Mouse (Mus musculus): ENCODE results near the gene Mrvi1. TPM values are rescaled to one million over a fixed set of nuclear protein-coding genes. Genes with fewer than 3 reads are reported as not detected.
A peak's percentile ranks its signal among the peaks of the same experiment; 100 is the strongest.

Mrvi1 gene
- polyA plus RNA-seq, 1 experiment from 2014 or later: 3.2 TPM

- no peaks in the 10 kb centered on the region for H3K36me3 ChIP-seq (ENCODE audit: control insufficient read depth, insufficient read depth)
- H3K9ac ChIP-seq (ENCODE audit: low read length): no peak overlapping the region
- H3K27ac ChIP-seq (ENCODE audit: low read length): no peak overlapping the region
- H3K4me1 ChIP-seq (ENCODE audit: control insufficient read depth, insufficient read depth, low read length): peaks cover 10% of the 10 kb centered on the region
- WGBS: 59% methylated on average over 13 of the region's 13 CpGs
- no peaks in the 10 kb centered on the region for H3K9me3 ChIP-seq (replicated peaks; ENCODE audit: control insufficient read depth, low read length)
- H3K27me3 ChIP-seq (ENCODE audit: control insufficient read depth, insufficient read depth, low read length): no peaks in the 10 kb centered on the region
- no peak overlapping the region for H3K4me2 ChIP-seq (ENCODE audit: low read depth, low read length)
- ATAC-seq (replicated peaks; ENCODE audit: extremely low read depth, insufficient read depth, low FRiP score): no peak; the same call in 1 of the 2 replicates
- H3K4me3 ChIP-seq (ENCODE audit: low read length): no peak overlapping the region
These were observed 32.3 kb downstream of the Mrvi1 start for GRCm38 (mm10) chr7:110949785-110950620.

DNA sequence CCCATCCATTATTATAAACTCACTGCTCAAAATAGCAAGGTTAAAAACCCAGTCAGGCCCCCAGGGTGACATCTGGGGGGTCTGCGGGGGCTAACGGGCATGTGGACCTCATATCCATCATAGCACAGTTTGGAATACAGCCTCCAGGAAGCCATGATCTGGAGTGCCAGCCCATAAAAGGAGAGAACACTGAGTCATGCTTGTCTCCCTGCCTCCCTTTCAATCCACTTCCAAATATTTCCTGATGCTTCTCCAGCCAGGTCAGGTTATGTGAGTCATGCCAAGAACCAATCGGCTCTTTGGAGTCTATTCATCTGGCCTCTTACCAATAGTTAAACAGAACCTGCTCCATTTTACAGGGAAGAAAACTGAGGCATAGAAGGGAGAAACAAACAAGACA lies 33.7 kb downstream of the Mrvi1 start:
- no peak for ATAC-seq (replicated peaks; ENCODE audit: extremely low read depth, insufficient read depth, low FRiP score)
- Histone ChIP-seq H3K9ac (ENCODE audit: low read length) (no peak overlapping the region), H3K4me3 (ENCODE audit: low read length) (no peak overlapping the region), H3K36me3 (ENCODE audit: control insufficient read depth, insufficient read depth) (no peaks in the 10 kb centered on the region), H3K9me3 (replicated peaks; ENCODE audit: control insufficient read depth, low read length) (no peaks in the 10 kb centered on the region), H3K27ac (ENCODE audit: low read length) (no peak overlapping the region), H3K4me2 (ENCODE audit: low read depth, low read length) (no peak overlapping the region), H3K27me3 (ENCODE audit: control insufficient read depth, insufficient read depth, low read length) (no peaks in the 10 kb centered on the region), H3K4me1 (ENCODE audit: control insufficient read depth, insufficient read depth, low read length) (peaks cover 10% of the 10 kb centered on the region)
- WGBS: 76% methylated on average over 3 of the region's 3 CpGs

- 85% methylated on average over 6 of the region's 6 CpGs for WGBS
- Histone ChIP-seq H3K4me2 (ENCODE audit: low read depth, low read length) (no peak overlapping the region), H3K27me3 (ENCODE audit: control insufficient read depth, insufficient read depth, low read length) (no peaks in the 10 kb centered on the region), H3K9ac (ENCODE audit: low read length) (no peak overlapping the region), H3K4me3 (ENCODE audit: low read length) (no peak overlapping the region), H3K27ac (ENCODE audit: low read length) (no peak overlapping the region), H3K4me1 (ENCODE audit: control insufficient read depth, insufficient read depth, low read length) (peaks cover 10% of the 10 kb centered on the region), H3K9me3 (replicated peaks; ENCODE audit: control insufficient read depth, low read length) (no peaks in the 10 kb centered on the region), H3K36me3 (ENCODE audit: control insufficient read depth, insufficient read depth) (no peaks in the 10 kb centered on the region)
- ATAC-seq (replicated peaks; ENCODE audit: extremely low read depth, insufficient read depth, low FRiP score): no peak
These were observed 34.6 kb downstream of the Mrvi1 start for GRCm38 (mm10) chr7:110947616-110948015.

DNA sequence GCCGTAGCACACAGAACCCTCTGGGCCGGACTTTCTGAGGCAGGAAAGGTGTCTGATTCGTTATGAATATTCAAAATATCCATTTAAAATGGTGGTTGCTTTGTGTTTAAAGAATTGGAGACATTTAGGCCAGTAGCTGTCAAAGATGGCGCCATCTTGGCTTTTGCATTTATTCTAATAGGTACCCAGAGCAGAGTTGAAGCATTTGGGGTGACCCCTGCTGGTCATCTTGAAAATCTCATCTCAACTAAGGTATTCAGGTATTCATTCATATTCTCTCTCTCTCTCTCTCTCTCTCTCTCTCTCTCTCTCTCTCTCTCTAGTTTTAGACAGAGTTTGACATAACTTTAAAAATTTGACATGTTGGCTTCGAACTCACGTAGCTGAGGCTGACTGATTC lies 35.5 kb downstream of the Mrvi1 start:
- H3K27ac ChIP-seq (ENCODE audit: low read length): no peak overlapping the region
- no peaks in the 10 kb centered on the region for H3K36me3 ChIP-seq (ENCODE audit: control insufficient read depth, insufficient read depth)
- no peaks in the 10 kb centered on the region for H3K9me3 ChIP-seq (replicated peaks; ENCODE audit: control insufficient read depth, low read length)
- 82% methylated on average over 6 of the region's 6 CpGs for WGBS
- H3K4me1 ChIP-seq (ENCODE audit: control insufficient read depth, insufficient read depth, low read length): peaks cover 15% of the 10 kb centered on the region
- no peaks in the 10 kb centered on the region for H3K27me3 ChIP-seq (ENCODE audit: control insufficient read depth, insufficient read depth, low read length)
- H3K4me3 ChIP-seq (ENCODE audit: low read length): no peak overlapping the region
- no peak overlapping the region for H3K4me2 ChIP-seq (ENCODE audit: low read depth, low read length)
- no peak overlapping the region for H3K9ac ChIP-seq (ENCODE audit: low read length)
- no peak for ATAC-seq (replicated peaks; ENCODE audit: extremely low read depth, insufficient read depth, low FRiP score)

- Histone ChIP-seq H3K4me3 (ENCODE audit: low read length) (no peak overlapping the region), H3K4me2 (ENCODE audit: low read depth, low read length) (no peak overlapping the region), H3K9ac (ENCODE audit: low read length) (no peak overlapping the region), H3K36me3 (ENCODE audit: control insufficient read depth, insufficient read depth) (no peaks in the 10 kb centered on the region), H3K9me3 (replicated peaks; ENCODE audit: control insufficient read depth, low read length) (no peaks in the 10 kb centered on the region), H3K27me3 (ENCODE audit: control insufficient read depth, insufficient read depth, low read length) (no peaks in the 10 kb centered on the region), H3K27ac (ENCODE audit: low read length) (no peak overlapping the region), H3K4me1 (ENCODE audit: control insufficient read depth, insufficient read depth, low read length) (peaks cover 12% of the 10 kb centered on the region)
- 87% methylated on average over 5 of the region's 5 CpGs for WGBS
- no peak for ATAC-seq (replicated peaks; ENCODE audit: extremely low read depth, insufficient read depth, low FRiP score)
These were observed 37.9 kb downstream of the Mrvi1 start for GRCm38 (mm10) chr7:110944321-110944720.

DNA sequence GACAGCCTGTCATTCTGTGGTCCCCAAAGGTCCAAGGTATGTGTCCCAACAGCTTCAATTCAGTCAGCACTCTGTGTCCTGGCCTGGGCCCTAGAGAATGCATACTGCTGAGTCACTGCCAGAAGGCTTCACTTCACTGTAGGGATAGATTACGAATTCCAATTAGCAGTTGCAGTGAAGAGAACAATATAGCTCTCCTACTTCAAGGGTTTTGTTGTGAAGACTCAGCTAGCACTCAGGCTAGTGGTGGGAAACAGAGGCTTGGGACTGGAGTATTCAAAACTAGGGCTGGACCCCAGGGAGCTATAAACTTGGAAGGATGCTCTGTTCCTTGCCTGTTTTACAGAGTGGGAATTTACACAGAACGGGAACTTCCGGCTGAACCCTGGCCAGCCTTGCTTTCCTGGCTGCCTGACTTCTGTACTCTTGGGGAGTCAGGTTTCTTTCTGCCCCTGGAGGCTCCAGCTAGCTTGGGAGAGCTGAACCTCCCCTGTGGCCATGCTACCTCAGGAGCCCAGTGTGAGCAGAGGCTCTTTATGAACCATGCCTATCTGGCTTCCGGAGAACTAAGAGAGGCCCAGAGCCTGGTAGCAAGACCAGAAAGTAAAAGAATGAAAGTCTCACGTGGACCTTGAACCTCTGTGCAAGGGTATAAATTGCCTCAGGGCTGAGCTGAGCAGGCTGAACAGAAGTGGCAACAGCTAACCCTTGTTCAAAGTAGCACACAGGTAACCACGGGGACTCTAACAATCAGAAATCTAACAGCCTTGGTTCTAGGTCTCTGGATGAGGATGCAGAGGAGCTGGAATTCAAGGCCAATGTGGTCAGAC lies 40.3 kb downstream of the Mrvi1 start:
- Histone ChIP-seq H3K4me3 (ENCODE audit: low read length) (no peak overlapping the region), H3K4me2 (ENCODE audit: low read depth, low read length) (no peak overlapping the region), H3K27me3 (ENCODE audit: control insufficient read depth, insufficient read depth, low read length) (no peaks in the 10 kb centered on the region), H3K9ac (ENCODE audit: low read length) (no peak overlapping the region), H3K4me1 (ENCODE audit: control insufficient read depth, insufficient read depth, low read length) (peaks cover 12% of the 10 kb centered on the region), H3K36me3 (ENCODE audit: control insufficient read depth, insufficient read depth) (no peaks in the 10 kb centered on the region), H3K27ac (ENCODE audit: low read length) (peak overlapping the region; percentile 47), H3K9me3 (replicated peaks; ENCODE audit: control insufficient read depth, low read length) (no peaks in the 10 kb centered on the region)
- peak; percentile 39; the same call in 1 of the 2 replicates for ATAC-seq (replicated peaks; ENCODE audit: extremely low read depth, insufficient read depth, low FRiP score)
- WGBS: 36% methylated on average over 6 of the region's 6 CpGs

DNA sequence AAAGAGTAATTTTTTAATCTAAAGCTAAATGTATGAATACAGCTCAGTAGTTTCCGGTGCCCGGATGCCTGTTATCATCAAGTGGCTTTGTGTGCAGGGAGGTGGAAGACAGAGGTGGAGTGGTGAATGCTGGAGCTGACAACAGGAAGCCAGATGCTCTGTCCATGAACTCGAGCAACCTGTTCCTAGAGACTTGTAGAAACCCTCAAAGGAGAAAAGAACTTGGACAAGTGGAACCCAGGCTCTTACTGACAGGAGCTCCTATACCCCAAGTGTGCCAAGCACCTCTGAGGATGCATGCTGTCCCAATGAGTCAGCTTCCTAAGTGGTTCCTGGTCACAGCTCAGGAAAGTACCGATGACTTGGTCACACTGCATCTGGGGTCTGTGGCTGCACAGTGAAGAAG lies 41.1 kb downstream of the Mrvi1 start:
- no peak overlapping the region for H3K9ac ChIP-seq (ENCODE audit: low read length)
- no peaks in the 10 kb centered on the region for H3K27me3 ChIP-seq (ENCODE audit: control insufficient read depth, insufficient read depth, low read length)
- H3K4me3 ChIP-seq (ENCODE audit: low read length): no peak overlapping the region
- ATAC-seq (replicated peaks; ENCODE audit: extremely low read depth, insufficient read depth, low FRiP score): no peak
- peaks cover 12% of the 10 kb centered on the region for H3K4me1 ChIP-seq (ENCODE audit: control insufficient read depth, insufficient read depth, low read length)
- no peaks in the 10 kb centered on the region for H3K36me3 ChIP-seq (ENCODE audit: control insufficient read depth, insufficient read depth)
- H3K27ac ChIP-seq (ENCODE audit: low read length): peak overlapping the region; percentile 47
- 32% methylated on average over 4 of the region's 4 CpGs for WGBS
- H3K4me2 ChIP-seq (ENCODE audit: low read depth, low read length): no peak overlapping the region
- H3K9me3 ChIP-seq (replicated peaks; ENCODE audit: control insufficient read depth, low read length): no peaks in the 10 kb centered on the region

- Histone ChIP-seq H3K4me1 (ENCODE audit: control insufficient read depth, insufficient read depth, low read length) (no peaks in the 10 kb centered on the region), H3K4me2 (ENCODE audit: low read depth, low read length) (no peak overlapping the region), H3K9me3 (replicated peaks; ENCODE audit: control insufficient read depth, low read length) (no peaks in the 10 kb centered on the region), H3K36me3 (ENCODE audit: control insufficient read depth, insufficient read depth) (no peaks in the 10 kb centered on the region), H3K27me3 (ENCODE audit: control insufficient read depth, insufficient read depth, low read length) (no peaks in the 10 kb centered on the region), H3K4me3 (ENCODE audit: low read length) (no peak overlapping the region), H3K9ac (ENCODE audit: low read length) (no peak overlapping the region), H3K27ac (ENCODE audit: low read length) (no peak overlapping the region)
- 0 out of 2 replicates have a peak, but pooled peaks have one; percentile 23 for ATAC-seq (replicated peaks; ENCODE audit: extremely low read depth, insufficient read depth, low FRiP score)
- 72% methylated on average over 6 of the region's 6 CpGs for WGBS
These were observed 46.2 kb downstream of the Mrvi1 start for GRCm38 (mm10) chr7:110935815-110936762.

All from heart, embryonic 16.5 days (tissue).